Mouse (Mus musculus) heart, postnatal 0 days (tissue): ENCODE results near the gene Med8.

Experiments used
- CTCF ChIP-seq: IDR thresholded peaks from 2 replicates; pipeline ENCODE4 v1.5.1; 2016; ENCODE audit warnings: antibody characterized with exemption, control low read depth, low read depth
- EP300 ChIP-seq: IDR thresholded peaks from 2 replicates; pipeline ENCODE4 v1.6.1; 2016; ENCODE audit warnings: antibody characterized with exemption, low read depth

GRCm38 (mm10) chr4:118363985-118364384 is 45.2 kb upstream of the Med8 start:
- TF ChIP-seq EP300 (no peak), CTCF (no peak)
